Mouse (Mus musculus) adipose tissue, adult 10 weeks (tissue): Measurements from ENCODE around the gene Gprasp2. TPM values are rescaled to one million over a fixed set of nuclear protein-coding genes. Genes with fewer than 3 reads are reported as not detected.

Experiments
- polyA plus RNA-seq: library from polyadenylated mRNA; stranded (reverse); fragments of 350-450 nt; fragmentation: Illumina TruSeq; extraction: RNeasy Lipid Tissue Mini Kit (QIAGEN cat#74804); gene quantifications from one replicate; pipeline ENCODE4 v1.2.3, GENCODE M21; 2014; ENCODE audit warnings: low read depth, low replicate concordance

Gene Gprasp2
- polyA plus RNA-seq, result 17.6 TPM

GRCm38 (mm10) chrX:135838521-135839360 lies at the start of gene Gprasp2:
Gprasp2 (plus strand) TSS chrX:135839034.

GRCm38 (mm10) chrX:135797212-135797644 lies 41.6 kb upstream of the Gprasp2 start, which contains the start of gene Bhlhb9:
Bhlhb9 (plus strand) TSS chrX:135797594.

Other genes starting within 250 kb of the Gprasp2 start
- 0.20 TPM for gene Nxf7, start 240.3 kb upstream of the Gprasp2 start, polyA plus RNA-seq
- gene Prame, start 211.3 kb upstream of the Gprasp2 start, polyA plus RNA-seq, result 0.22 TPM
- gene Tcp11x2, start 145.2 kb upstream of the Gprasp2 start, polyA plus RNA-seq, result 1.1 TPM
- gene Tmsb15a, start 113.8 kb upstream of the Gprasp2 start, polyA plus RNA-seq, result 5.8 TPM
- gene Armcx5, start 96.3 kb upstream of the Gprasp2 start, polyA plus RNA-seq, result 10.9 TPM
- gene Gprasp1, start 96.3 kb upstream of the Gprasp2 start, polyA plus RNA-seq, result 33.4 TPM
- 20.1 TPM for gene Bhlhb9, start 41.4 kb upstream of the Gprasp2 start, polyA plus RNA-seq
- gene Arxes2, start 154.8 kb downstream of the Gprasp2 start, polyA plus RNA-seq, result 70.2 TPM
- 12.8 TPM for gene Arxes1, start 194.3 kb downstream of the Gprasp2 start, polyA plus RNA-seq
- 63.2 TPM for gene Bex2, start 229.2 kb downstream of the Gprasp2 start, polyA plus RNA-seq
- 52.5 TPM for gene Nxf3, start 246.2 kb downstream of the Gprasp2 start, polyA plus RNA-seq